Mouse (Mus musculus): Measurements from ENCODE around the gene Erc2. TPM values are rescaled to one million over a fixed set of nuclear protein-coding genes. Genes with fewer than 3 reads are reported as not detected.

The Erc2 gene
- polyA plus RNA-seq, 1 experiment from 2014 or later: 13.1 TPM

- 71% methylated on average over 7 of the region's 7 CpGs for WGBS
- Histone ChIP-seq H3K27ac (ENCODE audit: low read depth, low read length) (no peak overlapping the region), H3K4me3 (ENCODE audit: low read depth, low read length) (no peak overlapping the region), H3K4me2 (ENCODE audit: low read depth) (no peak overlapping the region), H3K9me3 (ENCODE audit: control insufficient read depth, low read length) (no peaks in the 10 kb centered on the region), H3K4me1 (ENCODE audit: control insufficient read depth, insufficient read depth, low read length) (no peaks in the 10 kb centered on the region), H3K9ac (ENCODE audit: low read length) (no peak overlapping the region), H3K36me3 (ENCODE audit: control insufficient read depth, insufficient read depth, low read length) (no peaks in the 10 kb centered on the region), H3K27me3 (ENCODE audit: control insufficient read depth, insufficient read depth, low read length) (no peaks in the 10 kb centered on the region)
- ATAC-seq (ENCODE audit: insufficient read depth, low FRiP score, low TSS enrichment) (no peak), DNase-seq (ENCODE audit: low spot score) (no peak)
Observed at GRCm38 (mm10) chr14:28274826-28275225, 652.6 kb downstream of the Erc2 start.

DNA sequence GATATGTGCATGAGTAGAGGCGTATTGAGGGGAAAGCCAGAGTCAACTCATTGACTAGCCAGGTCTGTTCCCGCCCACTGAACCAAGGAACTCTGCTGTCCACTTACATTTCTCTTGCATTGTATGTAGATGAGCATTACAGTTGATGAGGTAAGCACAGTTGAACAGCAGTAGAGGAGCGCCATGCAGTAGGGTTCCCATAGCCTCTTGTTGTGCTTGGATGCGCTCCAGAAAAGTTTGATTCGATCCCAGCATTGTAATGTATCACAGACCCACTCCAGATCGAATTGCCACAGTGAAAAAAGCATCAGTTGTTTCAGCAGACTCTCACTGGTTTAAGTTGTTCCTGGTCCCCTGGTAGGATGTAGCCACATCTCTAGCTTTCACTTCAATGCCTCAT, 656.7 kb downstream of the Erc2 start:
- Histone ChIP-seq H3K27me3 (ENCODE audit: control insufficient read depth, insufficient read depth, low read length) (no peaks in the 10 kb centered on the region), H3K9me3 (ENCODE audit: control insufficient read depth, low read length) (no peaks in the 10 kb centered on the region), H3K27ac (ENCODE audit: low read depth, low read length) (no peak overlapping the region), H3K36me3 (ENCODE audit: control insufficient read depth, insufficient read depth, low read length) (no peaks in the 10 kb centered on the region), H3K9ac (ENCODE audit: low read length) (no peak overlapping the region), H3K4me3 (ENCODE audit: low read depth, low read length) (no peak overlapping the region), H3K4me2 (ENCODE audit: low read depth) (no peak overlapping the region), H3K4me1 (ENCODE audit: control insufficient read depth, insufficient read depth, low read length) (no peaks in the 10 kb centered on the region)
- DNase-seq (ENCODE audit: low spot score) (no peak), ATAC-seq (ENCODE audit: insufficient read depth, low FRiP score, low TSS enrichment) (no peak)
- 88% methylated on average over 6 of the region's 6 CpGs for WGBS

GRCm38 (mm10) chr14:28280376-28280775, 658.1 kb downstream of the Erc2 start:
- H3K27me3 ChIP-seq (ENCODE audit: control insufficient read depth, insufficient read depth, low read length): no peaks in the 10 kb centered on the region
- no peak overlapping the region for H3K9ac ChIP-seq (ENCODE audit: low read length)
- no peaks in the 10 kb centered on the region for H3K4me1 ChIP-seq (ENCODE audit: control insufficient read depth, insufficient read depth, low read length)
- 84% methylated on average over 1 of the region's 1 CpGs for WGBS
- H3K4me3 ChIP-seq (ENCODE audit: low read depth, low read length): no peak overlapping the region
- H3K9me3 ChIP-seq (ENCODE audit: control insufficient read depth, low read length): no peaks in the 10 kb centered on the region
- DNase-seq (ENCODE audit: low spot score) (no peak), ATAC-seq (ENCODE audit: insufficient read depth, low FRiP score, low TSS enrichment) (no peak)
- H3K27ac ChIP-seq (ENCODE audit: low read depth, low read length): no peak overlapping the region
- H3K36me3 ChIP-seq (ENCODE audit: control insufficient read depth, insufficient read depth, low read length): no peaks in the 10 kb centered on the region
- no peak overlapping the region for H3K4me2 ChIP-seq (ENCODE audit: low read depth)

GRCm38 (mm10) chr14:28283319-28284095, 661.3 kb downstream of the Erc2 start:
- no peak for DNase-seq (ENCODE audit: low spot score)
- 90% methylated on average over 1 of the region's 1 CpGs for WGBS
- ATAC-seq (ENCODE audit: insufficient read depth, low FRiP score, low TSS enrichment): no peak
- Histone ChIP-seq H3K4me2 (ENCODE audit: low read depth) (no peak overlapping the region), H3K9me3 (ENCODE audit: control insufficient read depth, low read length) (no peaks in the 10 kb centered on the region), H3K9ac (ENCODE audit: low read length) (no peak overlapping the region), H3K27me3 (ENCODE audit: control insufficient read depth, insufficient read depth, low read length) (no peaks in the 10 kb centered on the region), H3K36me3 (ENCODE audit: control insufficient read depth, insufficient read depth, low read length) (no peaks in the 10 kb centered on the region), H3K4me3 (ENCODE audit: low read depth, low read length) (no peak overlapping the region), H3K4me1 (ENCODE audit: control insufficient read depth, insufficient read depth, low read length) (no peaks in the 10 kb centered on the region), H3K27ac (ENCODE audit: low read depth, low read length) (no peak overlapping the region)

GRCm38 (mm10) chr14:28286511-28286910, 664.3 kb downstream of the Erc2 start:
- Histone ChIP-seq H3K4me2 (ENCODE audit: low read depth) (no peak overlapping the region), H3K9me3 (ENCODE audit: control insufficient read depth, low read length) (no peaks in the 10 kb centered on the region), H3K4me1 (ENCODE audit: control insufficient read depth, insufficient read depth, low read length) (no peaks in the 10 kb centered on the region), H3K36me3 (ENCODE audit: control insufficient read depth, insufficient read depth, low read length) (no peaks in the 10 kb centered on the region), H3K9ac (ENCODE audit: low read length) (no peak overlapping the region), H3K27ac (ENCODE audit: low read depth, low read length) (no peak overlapping the region), H3K27me3 (ENCODE audit: control insufficient read depth, insufficient read depth, low read length) (no peaks in the 10 kb centered on the region), H3K4me3 (ENCODE audit: low read depth, low read length) (no peak overlapping the region)
- DNase-seq (ENCODE audit: low spot score) (no peak), ATAC-seq (ENCODE audit: insufficient read depth, low FRiP score, low TSS enrichment) (no peak)

DNA sequence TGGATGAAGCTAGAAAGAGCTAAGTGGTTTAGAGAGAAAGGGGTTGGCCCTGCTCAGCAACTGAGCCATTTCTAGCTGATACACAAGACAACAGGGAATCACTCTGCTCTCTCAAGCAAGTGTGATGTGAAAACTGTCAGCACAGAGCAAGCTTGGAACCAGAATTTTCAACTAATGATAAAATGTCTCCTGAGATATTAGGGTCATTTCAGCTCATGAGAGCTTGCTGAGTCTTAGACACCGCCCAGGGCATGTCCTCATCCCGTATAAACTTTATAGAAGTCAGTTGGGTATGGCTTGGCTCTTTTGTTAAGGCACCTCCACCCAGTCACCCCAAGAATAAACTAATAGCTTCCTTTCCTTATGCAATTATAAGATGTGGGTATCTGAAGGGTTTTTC, 666.0 kb downstream of the Erc2 start:
- no peak overlapping the region for H3K4me2 ChIP-seq (ENCODE audit: low read depth)
- no peak overlapping the region for H3K4me3 ChIP-seq (ENCODE audit: low read depth, low read length)
- WGBS: 88% methylated on average over 2 of the region's 2 CpGs
- ATAC-seq (ENCODE audit: insufficient read depth, low FRiP score, low TSS enrichment) (no peak), DNase-seq (ENCODE audit: low spot score) (no peak)
- H3K27me3 ChIP-seq (ENCODE audit: control insufficient read depth, insufficient read depth, low read length): no peaks in the 10 kb centered on the region
- no peak overlapping the region for H3K9ac ChIP-seq (ENCODE audit: low read length)
- H3K36me3 ChIP-seq (ENCODE audit: control insufficient read depth, insufficient read depth, low read length): no peaks in the 10 kb centered on the region
- H3K27ac ChIP-seq (ENCODE audit: low read depth, low read length): no peak overlapping the region
- H3K9me3 ChIP-seq (ENCODE audit: control insufficient read depth, low read length): no peaks in the 10 kb centered on the region
- H3K4me1 ChIP-seq (ENCODE audit: control insufficient read depth, insufficient read depth, low read length): no peaks in the 10 kb centered on the region

- Histone ChIP-seq H3K4me3 (ENCODE audit: low read depth, low read length) (no peak overlapping the region), H3K27ac (ENCODE audit: low read depth, low read length) (no peak overlapping the region), H3K36me3 (ENCODE audit: control insufficient read depth, insufficient read depth, low read length) (no peaks in the 10 kb centered on the region), H3K27me3 (ENCODE audit: control insufficient read depth, insufficient read depth, low read length) (no peaks in the 10 kb centered on the region), H3K4me2 (ENCODE audit: low read depth) (no peak overlapping the region), H3K9me3 (ENCODE audit: control insufficient read depth, low read length) (no peaks in the 10 kb centered on the region), H3K4me1 (ENCODE audit: control insufficient read depth, insufficient read depth, low read length) (no peaks in the 10 kb centered on the region), H3K9ac (ENCODE audit: low read length) (no peak overlapping the region)
- ATAC-seq (ENCODE audit: insufficient read depth, low FRiP score, low TSS enrichment): no peak
- WGBS: 85% methylated on average over 2 of the region's 2 CpGs
- DNase-seq (ENCODE audit: low spot score): no peak
Observed at GRCm38 (mm10) chr14:28288926-28289325, 666.7 kb downstream of the Erc2 start.

DNA sequence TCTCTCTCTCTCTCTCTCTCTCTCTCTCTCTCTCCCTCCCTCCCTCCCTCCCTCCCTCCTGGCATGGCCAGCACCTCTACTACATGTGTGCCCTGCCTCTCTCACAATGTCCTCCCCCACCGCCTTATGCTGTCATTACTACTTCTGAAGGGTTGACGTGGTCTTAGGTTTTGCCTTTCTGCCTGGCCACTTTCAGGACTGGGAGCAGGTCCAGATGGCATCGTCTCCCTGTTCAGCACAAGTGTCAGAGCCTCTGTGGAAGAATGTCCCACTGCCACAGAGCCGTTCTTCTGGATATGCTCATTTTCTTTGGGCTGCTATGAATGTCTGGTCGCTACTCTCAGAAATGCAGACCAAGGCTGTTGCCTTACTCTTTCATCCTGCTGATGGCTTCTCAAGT, 671.7 kb downstream of the Erc2 start:
- Histone ChIP-seq H3K9ac (ENCODE audit: low read length) (no peak overlapping the region), H3K27me3 (ENCODE audit: control insufficient read depth, insufficient read depth, low read length) (no peaks in the 10 kb centered on the region), H3K36me3 (ENCODE audit: control insufficient read depth, insufficient read depth, low read length) (no peaks in the 10 kb centered on the region), H3K4me1 (ENCODE audit: control insufficient read depth, insufficient read depth, low read length) (no peaks in the 10 kb centered on the region), H3K9me3 (ENCODE audit: control insufficient read depth, low read length) (no peaks in the 10 kb centered on the region), H3K4me2 (ENCODE audit: low read depth) (no peak overlapping the region), H3K4me3 (ENCODE audit: low read depth, low read length) (no peak overlapping the region), H3K27ac (ENCODE audit: low read depth, low read length) (no peak overlapping the region)
- 96% methylated on average over 5 of the region's 5 CpGs for WGBS
- DNase-seq (ENCODE audit: low spot score) (no peak), ATAC-seq (ENCODE audit: insufficient read depth, low FRiP score, low TSS enrichment) (no peak)

DNA sequence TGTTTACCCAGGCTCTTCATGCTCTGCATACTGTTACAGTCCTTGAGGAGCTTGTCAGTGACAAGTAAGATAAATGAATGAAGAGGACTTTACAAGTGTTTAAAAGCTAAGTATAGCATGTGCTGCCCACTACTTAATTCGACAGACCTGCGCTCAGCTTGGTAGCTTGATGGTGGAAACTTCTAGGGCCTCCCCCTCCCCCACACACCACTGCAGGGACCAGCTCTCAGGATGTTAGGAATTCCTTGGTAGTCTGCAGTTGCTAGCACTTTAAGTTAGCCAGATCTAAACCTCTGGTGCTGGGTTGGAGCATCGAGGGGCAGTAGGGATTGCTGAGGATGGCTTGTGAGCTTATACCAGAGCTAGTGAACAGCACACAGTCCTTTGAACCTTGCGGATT, 672.9 kb downstream of the Erc2 start:
- DNase-seq (ENCODE audit: low spot score): no peak
- no peak overlapping the region for H3K27ac ChIP-seq (ENCODE audit: low read depth, low read length)
- no peak overlapping the region for H3K4me3 ChIP-seq (ENCODE audit: low read depth, low read length)
- WGBS: 62% methylated on average over 4 of the region's 4 CpGs
- H3K4me2 ChIP-seq (ENCODE audit: low read depth): no peak overlapping the region
- no peaks in the 10 kb centered on the region for H3K9me3 ChIP-seq (ENCODE audit: control insufficient read depth, low read length)
- H3K27me3 ChIP-seq (ENCODE audit: control insufficient read depth, insufficient read depth, low read length): no peaks in the 10 kb centered on the region
- ATAC-seq (ENCODE audit: insufficient read depth, low FRiP score, low TSS enrichment): no peak
- no peaks in the 10 kb centered on the region for H3K36me3 ChIP-seq (ENCODE audit: control insufficient read depth, insufficient read depth, low read length)
- H3K9ac ChIP-seq (ENCODE audit: low read length): no peak overlapping the region
- no peaks in the 10 kb centered on the region for H3K4me1 ChIP-seq (ENCODE audit: control insufficient read depth, insufficient read depth, low read length)
